Mouse (Mus musculus) ES-E14 (cell line): ENCODE data around the gene Slc27a3.

ENCODE experiments used
- CHD2 ChIP-seq: IDR thresholded peaks from 2 replicates; pipeline ENCODE4 v1.6.1; 2014; ENCODE audit warnings: mild to moderate bottlenecking, low read depth, low read length, inconsistent platforms
- MAFK ChIP-seq: IDR thresholded peaks from 2 replicates; pipeline ENCODE4 v1.6.1; 2014; ENCODE audit warnings: mild to moderate bottlenecking, low read depth, low read length, inconsistent platforms; ENCODE audit not compliant: insufficient read depth
- ZC3H11A ChIP-seq: IDR thresholded peaks from 2 replicates; pipeline ENCODE4 v1.6.1; 2012; ENCODE audit warnings: low read depth, mild to moderate bottlenecking, inconsistent platforms, low read length, borderline replicate concordance
- ZNF384 ChIP-seq: IDR thresholded peaks from 2 replicates; pipeline ENCODE4 v1.6.1; 2012; ENCODE audit warnings: low read depth, low read length, inconsistent platforms

GRCm38 (mm10) chr3:90437131-90437530, 47.4 kb upstream of the Slc27a3 start:
- TF ChIP-seq CHD2 (no peak), MAFK (no peak), ZC3H11A (no peak), ZNF384 (no peak)
